Mouse (Mus musculus): Measurements from ENCODE around the gene Sult1a1.

Sult1a1 gene

GRCm38 (mm10) chr7:126624774-126625173 is 51.5 kb downstream of the Sult1a1 start:
- no peak for DNase-seq (ENCODE audit: low spot score)

GRCm38 (mm10) chr7:126623381-126623780 is 52.9 kb downstream of the Sult1a1 start:
- DNase-seq (ENCODE audit: low spot score): no peak
